Mouse (Mus musculus): Measurements from ENCODE around the gene Mt4. TPM values are rescaled to one million over a fixed set of nuclear protein-coding genes. Genes with fewer than 3 reads are reported as not detected.

The Mt4 gene
- polyA plus RNA-seq, 1 experiment from 2014 or later, result not detected

GRCm38 (mm10) chr8:94172809-94173732 lies 36.1 kb downstream of the Mt4 start:
- no peaks in the 10 kb centered on the region for H3K9me3 ChIP-seq (replicated peaks)
- H3K4me3 ChIP-seq (replicated peaks), result peak overlapping the region; percentile 51
- H3K4me2 ChIP-seq, result peak overlapping the region; percentile 95
- WGBS, result 2% methylated on average over 39 of the region's 39 CpGs
- peak; percentile 8; the same call in 1 of the 2 replicates for ATAC-seq (replicated peaks; ENCODE audit: low FRiP score)
- H3K36me3 ChIP-seq, result no peaks in the 10 kb centered on the region
- H3K9ac ChIP-seq, result peak overlapping the region; percentile 24
- peaks cover 25% of the 10 kb centered on the region for H3K4me1 ChIP-seq
- H3K27ac ChIP-seq, result peak overlapping the region; percentile 11
- peaks cover 91% of the 10 kb centered on the region for H3K27me3 ChIP-seq

GRCm38 (mm10) chr8:94173848-94174403 lies 36.9 kb downstream of the Mt4 start:
- H3K4me1 ChIP-seq, result peaks cover 29% of the 10 kb centered on the region
- H3K27me3 ChIP-seq, result peaks cover 98% of the 10 kb centered on the region
- H3K9me3 ChIP-seq (replicated peaks), result no peaks in the 10 kb centered on the region
- 42% methylated on average over 11 of the region's 11 CpGs for WGBS
- no peak for ATAC-seq (replicated peaks; ENCODE audit: low FRiP score)
- no peaks in the 10 kb centered on the region for H3K36me3 ChIP-seq
- peak overlapping the region; percentile 51 for H3K4me3 ChIP-seq (replicated peaks)
- no peak overlapping the region for H3K9ac ChIP-seq
- H3K4me2 ChIP-seq, result peak overlapping the region; percentile 95
- H3K27ac ChIP-seq, result no peak overlapping the region

- ATAC-seq (replicated peaks; ENCODE audit: low FRiP score), result no peak
- Histone ChIP-seq H3K27me3 (peaks cover 98% of the 10 kb centered on the region), H3K9ac (no peak overlapping the region), H3K9me3 (replicated peaks) (no peaks in the 10 kb centered on the region), H3K4me2 (no peak overlapping the region), H3K4me1 (peaks cover 37% of the 10 kb centered on the region), H3K27ac (no peak overlapping the region), H3K36me3 (no peaks in the 10 kb centered on the region), H3K4me3 (replicated peaks) (no peak overlapping the region)
- WGBS, result 23% methylated on average over 7 of the region's 7 CpGs
These were observed 37.7 kb downstream of the Mt4 start for GRCm38 (mm10) chr8:94174619-94175213.

GRCm38 (mm10) chr8:94177716-94178390 lies 40.9 kb downstream of the Mt4 start:
- Histone ChIP-seq H3K4me3 (replicated peaks) (no peak overlapping the region), H3K27ac (no peak overlapping the region), H3K4me2 (no peak overlapping the region; the same call in 1 of the 2 replicates), H3K27me3 (peaks cover 97% of the 10 kb centered on the region), H3K9me3 (replicated peaks) (no peaks in the 10 kb centered on the region), H3K36me3 (no peaks in the 10 kb centered on the region), H3K4me1 (peaks cover 31% of the 10 kb centered on the region), H3K9ac (no peak overlapping the region)
- ATAC-seq (replicated peaks; ENCODE audit: low FRiP score), result no peak
- 47% methylated on average over 7 of the region's 7 CpGs for WGBS

GRCm38 (mm10) chr8:94178857-94179712 lies 42.1 kb downstream of the Mt4 start, which contains the start of gene Mt1:
TSS of gene Mt1 (plus strand) at chr8:94179082.
- Histone ChIP-seq H3K27ac (peak within 1 kb of the TSS; percentile 54; the same call in 1 of the 2 replicates), H3K36me3 (no peaks in the 10 kb centered on the region), H3K27me3 (peaks cover 97% of the 10 kb centered on the region), H3K4me1 (peaks cover 36% of the 10 kb centered on the region), H3K9me3 (replicated peaks) (no peaks in the 10 kb centered on the region), H3K4me2 (peak within 1 kb of the TSS; percentile 90), H3K4me3 (replicated peaks) (peak within 1 kb of the TSS; percentile 52), H3K9ac (peak within 1 kb of the TSS; percentile 46)
- peak; percentile 88 for ATAC-seq (replicated peaks; ENCODE audit: low FRiP score)
- under 1% methylated on average over 50 of the region's 50 CpGs for WGBS

- peak overlapping the region; percentile 46 for H3K9ac ChIP-seq
- 5% methylated on average over 25 of the region's 25 CpGs for WGBS
- no peaks in the 10 kb centered on the region for H3K36me3 ChIP-seq
- peaks cover 43% of the 10 kb centered on the region for H3K4me1 ChIP-seq
- peak overlapping the region; percentile 90 for H3K4me2 ChIP-seq
- H3K27me3 ChIP-seq, result peaks cover 96% of the 10 kb centered on the region
- H3K4me3 ChIP-seq (replicated peaks), result peak overlapping the region; percentile 52
- H3K9me3 ChIP-seq (replicated peaks), result no peaks in the 10 kb centered on the region
- no peak for ATAC-seq (replicated peaks; ENCODE audit: low FRiP score)
- no peak overlapping the region for H3K27ac ChIP-seq
These were observed 42.9 kb downstream of the Mt4 start for GRCm38 (mm10) chr8:94179713-94180560.

GRCm38 (mm10) chr8:94180561-94180908 lies 43.5 kb downstream of the Mt4 start:
- Histone ChIP-seq H3K27ac (no peak overlapping the region), H3K9ac (no peak overlapping the region), H3K27me3 (peaks cover 94% of the 10 kb centered on the region), H3K36me3 (no peaks in the 10 kb centered on the region), H3K4me1 (peaks cover 43% of the 10 kb centered on the region), H3K4me2 (peak overlapping the region; percentile 90), H3K4me3 (replicated peaks) (peak overlapping the region; percentile 52; the same call in 1 of the 2 replicates), H3K9me3 (replicated peaks) (no peaks in the 10 kb centered on the region)
- no peak for ATAC-seq (replicated peaks; ENCODE audit: low FRiP score)
- 86% methylated on average over 1 of the region's 1 CpGs for WGBS

- Histone ChIP-seq H3K4me1 (peaks cover 59% of the 10 kb centered on the region), H3K4me2 (peak overlapping the region; percentile 58), H3K9me3 (replicated peaks) (no peaks in the 10 kb centered on the region), H3K9ac (no peak overlapping the region), H3K36me3 (no peaks in the 10 kb centered on the region), H3K27ac (peak overlapping the region; percentile 52), H3K4me3 (replicated peaks) (peak overlapping the region; percentile 30), H3K27me3 (peaks cover 94% of the 10 kb centered on the region)
- 62% methylated on average over 13 of the region's 13 CpGs for WGBS
- no peak for ATAC-seq (replicated peaks; ENCODE audit: low FRiP score)
These were observed 45.3 kb downstream of the Mt4 start for GRCm38 (mm10) chr8:94182055-94182929.

- peaks cover 63% of the 10 kb centered on the region for H3K4me1 ChIP-seq
- peaks cover 93% of the 10 kb centered on the region for H3K27me3 ChIP-seq
- 0% methylated on average over 16 of the region's 16 CpGs for whole genome bisulfite sequencing
- peak; percentile 76 for ATAC-seq (replicated peaks; ENCODE audit: low FRiP score)
- H3K27ac ChIP-seq, result peak overlapping the region; percentile 70
- peak overlapping the region; percentile 58 for H3K4me2 ChIP-seq
- H3K9me3 ChIP-seq (replicated peaks), result no peaks in the 10 kb centered on the region
- H3K36me3 ChIP-seq, result no peaks in the 10 kb centered on the region
- H3K4me3 ChIP-seq (replicated peaks), result peak overlapping the region; percentile 30
- no peak overlapping the region for H3K9ac ChIP-seq
These were observed 46.1 kb downstream of the Mt4 start for GRCm38 (mm10) chr8:94183117-94183516.

Measured in kidney, embryonic 15.5 days (tissue).